Mouse (Mus musculus): ENCODE data around the gene Rpa1.

- TF ChIP-seq CTCF (IDR thresholded peaks at IDR 0.05; ENCODE audit: low read depth, low read length) (no peak), POLR2A (IDR thresholded peaks at IDR 0.05; ENCODE audit: extremely low read depth, insufficient read depth, low read length) (no peak)
These were observed 7.4 kb upstream of the Rpa1 start for GRCm38 (mm10) chr11:75355475-75355874.
